Mouse (Mus musculus): ENCODE results near the gene H2al1n.
"Not testable (repeated sequence)": the region's sequence is repeated elsewhere in the genome, so short reads cannot be mapped to it uniquely, and the experiment has no call there.

The H2al1n gene

GRCm38 (mm10) chrX:14210848-14211247 lies at the start of gene H2al1n:
TSS of gene H2al1n (plus strand) at chrX:14211148.
- not testable (repeated sequence) for DNase-seq

- DNase-seq, result no peak
Observed at GRCm38 (mm10) chrX:14199284-14199683, 11.7 kb upstream of the H2al1n start.

- DNase-seq, result no peak
Observed at GRCm38 (mm10) chrX:14206112-14206875, 4.7 kb upstream of the H2al1n start.

- DNase-seq, result no peak
Observed at GRCm38 (mm10) chrX:14229218-14229617, 18.3 kb downstream of the H2al1n start.

GRCm38 (mm10) chrX:14259597-14260239 lies 48.8 kb downstream of the H2al1n start:
- DNase-seq, result no peak

Data from cerebellum, adult 11-12 months (tissue).